Mouse (Mus musculus) cerebellum, adult 11 months (tissue): ENCODE results near the gene Catsper2.
"Not testable (repeated sequence)": the region's sequence is repeated elsewhere in the genome, so short reads cannot be mapped to it uniquely, and the experiment has no call there.

Source experiments
- DNase-seq: peaks from one replicate; pipeline ENCODE4 v3.0.0; 2022

Gene Catsper2

DNA sequence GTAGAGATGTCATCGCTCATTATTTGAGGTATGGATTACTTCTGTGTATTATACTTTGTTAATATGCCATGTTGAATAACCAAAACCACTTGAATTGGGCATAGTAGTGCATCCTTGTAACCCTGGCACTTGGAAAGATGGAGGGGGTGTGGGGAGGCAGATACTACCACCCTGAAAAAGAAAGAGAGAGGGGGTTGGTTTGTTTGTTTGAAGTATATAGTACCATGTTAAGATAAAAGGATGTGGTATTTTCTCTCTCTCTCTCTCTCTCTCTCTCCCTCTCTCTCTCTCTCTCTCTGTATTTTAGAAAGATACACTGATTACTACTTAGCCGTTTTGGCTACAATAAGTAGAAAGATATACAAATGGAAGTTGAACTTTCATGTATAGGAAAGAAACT, 12.3 kb upstream of the Catsper2 start:
- DNase-seq = no peak

- no peak for DNase-seq
Observed at GRCm38 (mm10) chr2:121423166-121423565, 9.6 kb upstream of the Catsper2 start.

DNA sequence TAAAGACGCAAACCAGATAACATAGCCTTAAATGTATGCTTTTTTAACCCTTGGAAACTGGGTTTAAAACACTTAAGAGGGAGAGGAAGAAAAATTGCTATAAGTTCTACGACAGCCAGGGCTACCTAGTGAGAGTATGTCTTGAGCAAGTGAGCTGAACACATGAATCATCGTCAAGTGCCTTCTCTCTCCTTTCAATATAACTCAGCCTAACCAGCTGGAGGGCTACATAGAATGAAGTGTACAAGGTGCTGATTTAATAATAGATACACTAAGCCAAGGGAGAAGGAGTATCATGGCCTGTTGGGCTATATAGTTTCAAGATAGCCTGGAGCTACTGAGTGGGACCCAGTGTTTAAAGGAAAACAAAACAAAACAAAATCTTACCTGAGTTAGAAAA, 4.9 kb upstream of the Catsper2 start:
- no peak for DNase-seq

DNA sequence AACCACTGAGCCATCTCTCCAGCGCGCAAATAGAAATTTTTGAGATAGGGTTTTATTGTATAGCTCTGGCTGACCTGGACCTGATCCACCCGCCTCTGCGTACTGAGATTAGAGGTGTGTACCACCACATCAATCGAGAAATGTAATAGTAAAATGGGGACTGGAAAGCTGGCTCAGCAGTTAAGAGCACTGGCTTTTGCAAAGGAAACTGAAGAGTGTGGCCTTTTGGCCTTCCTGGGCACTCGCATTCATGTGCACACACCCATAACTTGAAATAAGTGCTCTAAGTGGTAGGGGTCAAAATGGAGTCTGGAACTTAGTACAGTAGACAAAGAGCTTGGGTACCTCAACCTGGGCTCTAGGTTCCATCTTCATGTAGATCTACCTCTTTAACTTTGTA, 2.8 kb upstream of the Catsper2 start:
- DNase-seq = no peak

GRCm38 (mm10) chr2:121415591-121415990, 2.0 kb upstream of the Catsper2 start:
- DNase-seq = no peak

DNA sequence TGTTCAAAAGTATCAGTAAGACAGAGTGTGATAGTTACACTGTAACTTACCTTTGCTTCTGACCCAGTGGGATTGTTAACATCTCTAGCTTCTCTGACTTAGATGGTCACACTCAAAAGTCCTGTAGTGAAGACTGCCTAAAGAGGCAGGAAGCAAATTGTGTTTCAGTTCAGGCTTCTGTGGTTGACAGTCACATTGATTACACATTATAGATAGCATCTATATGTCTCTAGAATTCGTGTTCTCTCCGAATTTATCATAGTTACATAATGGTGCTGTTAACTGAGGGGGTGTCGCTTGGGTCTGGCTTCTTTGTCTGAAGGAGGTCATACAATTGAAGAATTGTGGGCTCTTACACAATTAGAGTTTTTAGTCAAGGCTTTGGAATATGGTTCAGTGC, 1.5 kb upstream of the Catsper2 start:
- DNase-seq = no peak

DNA sequence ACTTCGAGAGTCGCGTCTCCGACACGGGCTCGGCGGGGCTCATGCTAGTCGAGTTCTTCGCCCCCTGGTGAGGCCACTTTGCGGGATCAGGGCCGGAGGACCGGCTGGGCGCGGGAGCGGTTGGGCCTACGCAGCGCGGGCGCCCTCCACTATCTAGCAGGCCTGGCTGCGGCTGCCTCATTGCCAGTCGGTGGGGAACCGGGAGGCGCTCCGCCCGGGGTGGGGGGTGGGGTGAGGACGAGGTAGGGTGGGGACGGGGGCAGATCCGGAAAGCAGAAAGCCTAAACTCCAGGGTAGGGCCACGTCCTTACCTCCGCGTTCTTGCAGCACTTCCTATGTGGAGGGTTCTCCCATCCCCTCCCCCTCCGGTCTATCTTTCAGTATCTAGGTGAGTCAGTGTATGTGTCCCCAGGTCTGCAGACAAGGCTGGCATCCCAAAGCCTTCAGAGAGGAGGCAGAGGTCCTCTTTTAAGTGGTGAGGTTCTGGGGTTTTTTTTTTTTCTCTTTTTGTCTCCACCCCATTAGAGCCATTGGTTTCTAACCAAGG, 620 bp upstream of the Catsper2 start:
- DNase-seq = no peak

GRCm38 (mm10) chr2:121412843-121413386, 677 bp downstream of the Catsper2 start:
- DNase-seq = no peak

DNA sequence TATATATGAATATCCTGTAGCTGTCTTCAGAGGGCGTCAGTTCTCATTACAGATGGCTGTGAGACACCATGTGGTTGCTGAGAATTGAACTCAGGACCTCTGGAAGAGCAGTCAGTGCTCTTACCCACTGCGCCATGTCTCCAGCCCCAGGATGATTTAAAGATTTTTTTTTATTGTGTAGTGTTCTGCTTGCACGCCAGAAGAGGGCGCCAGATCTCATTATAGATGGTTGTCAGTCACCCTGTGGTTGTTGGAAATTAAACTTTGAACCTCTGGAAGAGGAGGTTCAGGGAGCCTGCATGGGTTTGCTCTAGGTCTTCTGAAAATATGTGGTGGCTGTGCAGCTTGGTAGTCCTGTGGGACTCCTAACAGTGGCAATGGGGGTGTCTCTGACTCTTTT, 5.4 kb downstream of the Catsper2 start:
- no peak for DNase-seq

DNA sequence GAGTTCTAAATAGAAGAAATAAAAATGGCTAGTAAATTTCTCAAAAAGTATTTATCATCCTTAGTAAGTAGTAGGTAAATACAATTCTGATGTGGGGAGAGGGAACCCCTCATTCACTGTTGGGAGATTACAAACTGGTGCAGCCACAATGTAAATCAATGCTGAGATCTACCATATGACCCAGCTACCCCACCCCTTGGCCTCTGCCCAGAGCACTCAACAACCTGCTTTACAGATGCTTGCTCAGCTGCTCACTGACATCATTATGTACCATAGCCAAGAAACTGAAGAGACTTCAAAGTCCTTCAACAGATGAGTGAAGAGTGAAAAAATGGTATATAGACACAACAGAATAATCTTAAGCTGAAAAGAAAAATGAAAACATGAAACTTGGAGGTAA, 10.3 kb downstream of the Catsper2 start:
- DNase-seq = no peak

GRCm38 (mm10) chr2:121396624-121397023, 17.0 kb downstream of the Catsper2 start:
- peak; percentile 83 for DNase-seq

- not testable (repeated sequence) for DNase-seq
Observed at GRCm38 (mm10) chr2:121386961-121387575, 26.5 kb downstream of the Catsper2 start, which contains the start of gene Strc. Strc (minus strand) TSS chr2:121387168.

GRCm38 (mm10) chr2:121374766-121375165, 38.8 kb downstream of the Catsper2 start:
- no peak for DNase-seq

GRCm38 (mm10) chr2:121372266-121372665, 41.3 kb downstream of the Catsper2 start:
- DNase-seq = no peak

GRCm38 (mm10) chr2:121370921-121371320, 42.7 kb downstream of the Catsper2 start:
- no peak for DNase-seq

- DNase-seq = peak; percentile 47
Observed at GRCm38 (mm10) chr2:121368831-121369230, 44.8 kb downstream of the Catsper2 start.

DNA sequence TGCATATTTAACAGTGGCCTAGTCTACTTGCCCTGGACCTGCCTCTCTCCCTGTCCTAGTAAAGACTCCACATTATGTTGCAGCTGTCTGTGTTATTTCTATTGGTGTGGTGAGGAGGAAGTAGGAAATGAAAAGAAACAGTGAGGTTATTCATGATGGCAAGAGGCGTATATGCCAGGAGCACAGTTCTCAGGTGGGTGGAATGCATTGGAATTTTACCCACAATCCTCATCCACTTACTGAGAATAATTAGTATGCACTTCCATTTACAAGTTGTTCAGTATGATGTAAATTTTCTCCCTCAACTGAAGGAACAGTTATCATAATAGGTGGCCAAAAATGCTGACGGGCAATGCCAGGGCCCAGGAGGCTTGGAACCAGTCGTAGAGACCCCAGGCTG, 49.9 kb downstream of the Catsper2 start:
- DNase-seq = no peak

DNA sequence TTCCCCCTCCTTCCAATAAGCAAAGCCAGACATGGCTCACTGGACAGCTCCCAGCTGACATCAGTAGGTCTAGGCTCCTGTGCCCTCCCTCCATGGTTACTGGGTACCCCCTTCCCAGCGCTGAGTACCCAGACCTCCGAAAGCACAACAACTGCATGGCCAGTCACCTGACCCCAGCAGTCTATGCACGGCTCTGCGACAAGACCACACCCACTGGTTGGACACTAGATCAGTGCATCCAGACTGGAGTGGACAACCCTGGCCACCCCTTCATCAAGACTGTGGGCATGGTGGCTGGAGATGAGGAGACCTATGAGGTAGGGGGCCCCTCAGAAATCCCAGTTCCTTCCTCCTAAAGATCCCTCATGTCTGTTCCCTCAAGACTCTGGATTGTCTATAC, 54.1 kb downstream of the Catsper2 start:
- DNase-seq = peak; percentile 31

DNA sequence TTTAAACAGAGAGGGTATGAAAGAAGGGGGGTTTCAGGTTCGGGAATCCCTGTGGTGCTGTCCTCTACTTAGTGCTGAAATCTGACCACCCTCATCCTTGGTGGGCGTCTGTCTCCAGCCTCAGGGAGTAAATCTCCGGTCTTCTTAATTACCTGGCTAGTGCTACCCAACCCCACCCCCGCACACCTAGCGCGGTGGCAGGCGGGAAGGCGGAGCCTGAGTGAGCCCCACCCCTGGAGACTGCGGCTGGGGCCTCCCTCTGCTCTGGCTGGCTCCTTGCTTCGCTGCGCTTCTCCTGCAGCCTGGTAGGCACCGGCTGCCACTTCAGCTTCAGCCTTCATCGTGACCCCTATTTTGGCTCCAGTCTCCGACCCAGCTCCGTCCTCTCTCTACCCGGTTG, 55.2 kb downstream of the Catsper2 start:
- DNase-seq = peak; percentile 94

GRCm38 (mm10) chr2:121357961-121358360, 55.6 kb downstream of the Catsper2 start:
- DNase-seq = no peak

DNA sequence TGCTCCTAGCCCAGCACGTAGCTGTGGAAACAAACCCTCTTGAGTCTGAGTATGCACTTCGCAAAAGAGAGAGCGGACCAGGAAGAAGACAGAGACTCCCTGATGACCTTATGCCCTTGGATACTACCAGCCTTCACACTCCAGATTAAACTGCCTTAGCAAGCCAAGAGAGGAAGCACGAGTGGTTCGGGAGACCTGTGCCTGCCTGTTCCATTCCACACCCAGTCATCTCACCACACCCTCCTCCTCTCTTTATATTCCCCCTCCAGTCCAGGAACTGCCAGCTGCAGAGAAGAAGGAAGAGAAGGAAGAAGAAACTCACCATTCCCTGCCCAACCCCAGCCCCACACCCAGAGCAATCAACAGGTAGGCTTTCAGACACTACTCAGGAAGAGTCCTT, 56.1 kb downstream of the Catsper2 start, which contains the start of gene Ckmt1:
Ckmt1 (plus strand) TSS at position 221 of the 400 bp plus-strand sequence.
- no peak for DNase-seq

- peak; percentile 98 for DNase-seq
Observed at GRCm38 (mm10) chr2:121354820-121355592, 58.6 kb downstream of the Catsper2 start, which contains the start of gene Ppip5k1. Ppip5k1 (minus strand) TSS chr2:121355396.

GRCm38 (mm10) chr2:121354378-121354777, 59.2 kb downstream of the Catsper2 start:
- no peak for DNase-seq

- DNase-seq = no peak
Observed at GRCm38 (mm10) chr2:121353156-121353555, 60.4 kb downstream of the Catsper2 start.
